Mouse (Mus musculus): ENCODE measurements around the gene P2ry2. TPM values are rescaled to one million over a fixed set of nuclear protein-coding genes. Genes with fewer than 3 reads are reported as not detected.

Gene P2ry2
- 2.0 and 2.1 TPM in 2 replicates for polyA plus RNA-seq (2012; rRNA removed)
- 2.2 and 3.2 TPM in 2 replicates for polyA plus RNA-seq (2014; fragmentation: Nextera tagmentation; extraction: Ambion mirVana)

GRCm38 (mm10) chr7:101012541-101012940 lies at the start of gene P2ry2:
P2ry2 (minus strand) TSS chr7:101012866.
- Histone ChIP-seq H3K27ac (replicated peaks; ENCODE audit: low read depth, low read length) (no peak within 1 kb of the TSS), H3K4me2 (replicated peaks; ENCODE audit: low read depth, low read length, severe bottlenecking) (peak within 1 kb of the TSS; percentile 97), H3K4me1 (ENCODE audit: control insufficient read depth, insufficient read depth, low read length) (peaks cover 16% of the 10 kb centered on the region; the same call in 1 of the 2 replicates), H3K4me3 (replicated peaks; ENCODE audit: low read length) (peak within 1 kb of the TSS; percentile 56), H3K9me3 (ENCODE audit: control insufficient read depth, low read length) (no peaks in the 10 kb centered on the region), H3K36me3 (ENCODE audit: control insufficient read depth, insufficient read depth, low read length) (no peaks in the 10 kb centered on the region), H3K27me3 (ENCODE audit: control insufficient read depth, insufficient read depth, low read length) (peaks cover 27% of the 10 kb centered on the region), H3K9ac (ENCODE audit: low read depth, low read length, severe bottlenecking) (peak within 1 kb of the TSS; percentile 53)
- 71% methylated on average over 4 of the region's 4 CpGs for WGBS
- no peak for ATAC-seq (ENCODE audit: low FRiP score, low read depth)
- TF ChIP-seq POLR2A (IDR thresholded peaks at IDR 0.05; ENCODE audit: borderline replicate concordance, extremely low read depth, insufficient read depth, insufficient read length): no peak
- no peak for DNase-seq (ENCODE audit: low spot score)

GRCm38 (mm10) chr7:101062246-101062645 lies 49.6 kb upstream of the P2ry2 start:
- ATAC-seq (ENCODE audit: low FRiP score, low read depth) (peak; percentile 37; the same call in 1 of the 2 replicates), DNase-seq (ENCODE audit: low spot score) (no peak)
- Histone ChIP-seq H3K36me3 (ENCODE audit: control insufficient read depth, insufficient read depth, low read length) (no peaks in the 10 kb centered on the region), H3K4me2 (replicated peaks; ENCODE audit: low read depth, low read length, severe bottlenecking) (no peak overlapping the region), H3K4me1 (ENCODE audit: control insufficient read depth, insufficient read depth, low read length) (no peaks in the 10 kb centered on the region), H3K9me3 (ENCODE audit: control insufficient read depth, low read length) (no peaks in the 10 kb centered on the region), H3K4me3 (replicated peaks; ENCODE audit: low read length) (no peak overlapping the region), H3K9ac (ENCODE audit: low read depth, low read length, severe bottlenecking) (no peak overlapping the region), H3K27ac (replicated peaks; ENCODE audit: low read depth, low read length) (peak overlapping the region; percentile 55; the same call in 1 of the 2 replicates), H3K27me3 (ENCODE audit: control insufficient read depth, insufficient read depth, low read length) (no peaks in the 10 kb centered on the region)
- no peak for TF ChIP-seq POLR2A (IDR thresholded peaks at IDR 0.05; ENCODE audit: borderline replicate concordance, extremely low read depth, insufficient read depth, insufficient read length)
- 78% methylated on average over 6 of the region's 6 CpGs for WGBS

- Histone ChIP-seq H3K27ac (replicated peaks; ENCODE audit: low read depth, low read length) (no peak overlapping the region), H3K9me3 (ENCODE audit: control insufficient read depth, low read length) (no peaks in the 10 kb centered on the region), H3K9ac (ENCODE audit: low read depth, low read length, severe bottlenecking) (no peak overlapping the region), H3K27me3 (ENCODE audit: control insufficient read depth, insufficient read depth, low read length) (no peaks in the 10 kb centered on the region), H3K4me3 (replicated peaks; ENCODE audit: low read length) (no peak overlapping the region; the same call in 1 of the 2 replicates), H3K4me2 (replicated peaks; ENCODE audit: low read depth, low read length, severe bottlenecking) (peak overlapping the region; percentile 25), H3K4me1 (ENCODE audit: control insufficient read depth, insufficient read depth, low read length) (no peaks in the 10 kb centered on the region), H3K36me3 (ENCODE audit: control insufficient read depth, insufficient read depth, low read length) (no peaks in the 10 kb centered on the region)
- WGBS: 11% methylated on average over 17 of the region's 17 CpGs
- TF ChIP-seq POLR2A (IDR thresholded peaks at IDR 0.05; ENCODE audit: borderline replicate concordance, extremely low read depth, insufficient read depth, insufficient read length): no peak
- peak; percentile 84 for DNase-seq (ENCODE audit: low spot score)
- ATAC-seq (ENCODE audit: low FRiP score, low read depth): peak; percentile 57; the same call in 1 of the 2 replicates
Measured at GRCm38 (mm10) chr7:101061381-101061780, 48.7 kb upstream of the P2ry2 start.

GRCm38 (mm10) chr7:101060476-101060875 lies 47.8 kb upstream of the P2ry2 start:
- no peak for ATAC-seq (ENCODE audit: low FRiP score, low read depth)
- Histone ChIP-seq H3K36me3 (ENCODE audit: control insufficient read depth, insufficient read depth, low read length) (no peaks in the 10 kb centered on the region), H3K27me3 (ENCODE audit: control insufficient read depth, insufficient read depth, low read length) (no peaks in the 10 kb centered on the region), H3K4me2 (replicated peaks; ENCODE audit: low read depth, low read length, severe bottlenecking) (no peak overlapping the region), H3K4me1 (ENCODE audit: control insufficient read depth, insufficient read depth, low read length) (no peaks in the 10 kb centered on the region), H3K4me3 (replicated peaks; ENCODE audit: low read length) (no peak overlapping the region), H3K27ac (replicated peaks; ENCODE audit: low read depth, low read length) (no peak overlapping the region), H3K9ac (ENCODE audit: low read depth, low read length, severe bottlenecking) (no peak overlapping the region), H3K9me3 (ENCODE audit: control insufficient read depth, low read length) (no peaks in the 10 kb centered on the region)
- no peak for TF ChIP-seq POLR2A (IDR thresholded peaks at IDR 0.05; ENCODE audit: borderline replicate concordance, extremely low read depth, insufficient read depth, insufficient read length)
- no peak for DNase-seq (ENCODE audit: low spot score)
- WGBS: 58% methylated on average over 5 of the region's 5 CpGs

GRCm38 (mm10) chr7:101059188-101059587 lies 46.5 kb upstream of the P2ry2 start:
- no peak overlapping the region for H3K9ac ChIP-seq (ENCODE audit: low read depth, low read length, severe bottlenecking)
- H3K4me2 ChIP-seq (replicated peaks; ENCODE audit: low read depth, low read length, severe bottlenecking): no peak overlapping the region
- 89% methylated on average over 5 of the region's 5 CpGs for WGBS
- H3K27ac ChIP-seq (replicated peaks; ENCODE audit: low read depth, low read length): no peak overlapping the region
- ATAC-seq (ENCODE audit: low FRiP score, low read depth) (no peak), DNase-seq (ENCODE audit: low spot score) (no peak)
- no peaks in the 10 kb centered on the region for H3K4me1 ChIP-seq (ENCODE audit: control insufficient read depth, insufficient read depth, low read length)
- no peaks in the 10 kb centered on the region for H3K36me3 ChIP-seq (ENCODE audit: control insufficient read depth, insufficient read depth, low read length)
- H3K27me3 ChIP-seq (ENCODE audit: control insufficient read depth, insufficient read depth, low read length): no peaks in the 10 kb centered on the region
- no peaks in the 10 kb centered on the region for H3K9me3 ChIP-seq (ENCODE audit: control insufficient read depth, low read length)
- TF ChIP-seq POLR2A (IDR thresholded peaks at IDR 0.05; ENCODE audit: borderline replicate concordance, extremely low read depth, insufficient read depth, insufficient read length): no peak
- H3K4me3 ChIP-seq (replicated peaks; ENCODE audit: low read length): no peak overlapping the region

Measured in limb, embryonic 14.5 days (tissue).